In the genomic region with DNA sequence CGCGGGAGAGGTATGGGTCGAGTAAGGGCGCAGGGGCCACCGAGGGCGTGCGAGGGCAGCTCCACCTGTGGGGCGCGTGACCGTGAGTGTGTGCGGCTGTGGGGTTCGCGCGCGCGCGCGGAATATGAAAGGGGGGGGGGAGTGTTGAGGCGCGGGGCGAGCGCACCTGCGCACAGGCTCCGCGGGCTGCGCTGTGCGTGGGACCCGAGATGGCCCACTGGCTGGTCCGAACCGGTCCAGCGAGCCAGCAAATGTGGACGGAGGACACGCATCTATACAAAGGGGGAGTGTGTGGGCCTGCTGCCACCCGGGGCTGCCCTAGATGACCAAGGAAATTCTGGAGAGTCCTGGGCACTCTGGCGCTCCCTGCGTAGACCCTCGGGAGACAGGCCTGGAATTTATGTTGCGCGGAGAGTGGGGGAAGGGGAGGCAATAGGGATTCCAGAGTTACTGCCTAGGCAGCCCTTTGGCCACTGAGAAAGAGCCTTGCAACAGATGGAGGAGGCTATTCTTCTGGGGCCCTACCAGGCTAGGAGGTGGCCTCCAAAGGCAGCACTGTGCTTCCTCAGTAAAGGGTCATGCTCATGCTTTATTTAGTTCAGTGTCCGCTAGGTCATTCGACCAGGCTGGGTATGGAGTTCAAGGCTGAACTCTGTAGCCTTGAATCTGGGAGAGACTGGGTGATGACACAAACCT, we compare ENCODE assay signal across 8 mouse cellular contexts. TPM values are rescaled to one million over a fixed set of nuclear protein-coding genes. Genes with fewer than 3 reads are reported as not detected.
DNase-seq lines count a peak whose midpoint lies in the region; ATAC-seq and TF ChIP-seq lines count a peak whose summit lies in the region.

No protein-coding gene starts in this region.

- DNase-seq in layer of hippocampus, adult 2 months (ENCODE audit: low spot score in 2 of 2): peak in 1 of 2 experiments; percentile 39
- no peak for DNase-seq in layer of hippocampus, adult 9-10 months (ENCODE audit: low spot score)
- no peak for DNase-seq in Patski (ENCODE audit: low read depth, low spot score)
- DNase-seq in embryonic facial prominence, embryonic 14.5 days (ENCODE audit: low spot score): peak; percentile 50
- DNase-seq in heart, postnatal 14 days: peak; percentile 11 to 48
- peak; percentile 60 for DNase-seq in layer of hippocampus, postnatal 36 days
- DNase-seq in midbrain, embryonic 10.5 days (ENCODE audit: low spot score): peak; percentile 70
- DNase-seq in spleen, postnatal 36 days (ENCODE audit: low spot score in 2 of 2): no peak

- H3K9ac ChIP-seq in embryonic facial prominence, embryonic 14.5 days (ENCODE audit: low read depth, low read length): peak overlapping the region; percentile 90

- no peaks in the 10 kb centered on the region for H3K27me3 ChIP-seq in Patski
- no peaks in the 10 kb centered on the region for H3K27me3 ChIP-seq in embryonic facial prominence, embryonic 14.5 days (replicated peaks; ENCODE audit: control insufficient read depth, insufficient read depth, low read length)
- no peaks in the 10 kb centered on the region for H3K27me3 ChIP-seq in midbrain, embryonic 10.5 days (ENCODE audit: low read depth, poor library complexity, severe bottlenecking)

- peak overlapping the region; percentile 84 for H3K4me2 ChIP-seq in embryonic facial prominence, embryonic 14.5 days (ENCODE audit: low read depth, low read length)

- H3K36me3 ChIP-seq in embryonic facial prominence, embryonic 14.5 days (ENCODE audit: control insufficient read depth, insufficient read depth, low read length): peaks cover 36% of the 10 kb centered on the region
- H3K36me3 ChIP-seq in midbrain, embryonic 10.5 days: peaks cover 40% of the 10 kb centered on the region

- H3K27ac ChIP-seq in layer of hippocampus, adult 2 months: peak overlapping the region; percentile 99
- H3K27ac ChIP-seq in embryonic facial prominence, embryonic 14.5 days (replicated peaks; ENCODE audit: low read depth, low read length): peak overlapping the region; percentile 79; the same call in 1 of the 2 replicates
- peak overlapping the region; percentile 98 for H3K27ac ChIP-seq in midbrain, embryonic 10.5 days (replicated peaks)

- POLR2A ChIA-PET in Patski (lab: Charles Lee): interaction anchor here (0.6 to 2.7 kb wide), 6 partner anchors 12 to 220 kb away, joined by 3 to 24 read pairs (median 3); a partner anchor contains a TSS

- H3K4me1 ChIP-seq in embryonic facial prominence, embryonic 14.5 days (ENCODE audit: control insufficient read depth, insufficient read depth, low read length): peaks cover 8% of the 10 kb centered on the region
- peaks cover 24% of the 10 kb centered on the region for H3K4me1 ChIP-seq in midbrain, embryonic 10.5 days

- H3K9me3 ChIP-seq in embryonic facial prominence, embryonic 14.5 days (ENCODE audit: control insufficient read depth, low read length): peaks cover 26% of the 10 kb centered on the region
- peaks cover 21% of the 10 kb centered on the region for H3K9me3 ChIP-seq in midbrain, embryonic 10.5 days (replicated peaks)

- ATAC-seq in Patski: peak; percentile 28
- ATAC-seq in embryonic facial prominence, embryonic 14.5 days (ENCODE audit: low read depth): peak; percentile 53

- no peak for TF ChIP-seq CTCF in layer of hippocampus, adult 2 months (conservative IDR thresholded peaks at IDR 0.05)
- TF ChIP-seq CTCF in Patski (IDR thresholded peaks at IDR 0.05): no peak

- intact Hi-C loops in heart, postnatal 14 days (cut with DNase I): no loop called here

- peak overlapping the region; percentile 87 for H3K4me3 ChIP-seq in layer of hippocampus, adult 2 months
- H3K4me3 ChIP-seq in embryonic facial prominence, embryonic 14.5 days (ENCODE audit: low read depth, low read length): peak overlapping the region; percentile 88
- peak overlapping the region; percentile 94 for H3K4me3 ChIP-seq in midbrain, embryonic 10.5 days

- 3% methylated on average over 14 of the region's 41 CpGs for WGBS in embryonic facial prominence, embryonic 14.5 days
- 2% methylated on average over 41 of the region's 41 CpGs for WGBS in midbrain, embryonic 10.5 days

- CTCF ChIA-PET in Patski (lab: Charles Lee): interaction anchor here (0.6 to 2.7 kb wide), 10 partner anchors 7 to 53 kb away, joined by 3 to 20 read pairs (median 4); a partner anchor contains a TSS

- in situ Hi-C loops in Patski (cut with MboI; ENCODE audit: low pct_unique_long_range_greater_than_20kb): no loop called here

RNA-seq across cellular contexts. Expression of a gene that starts 0.5 kb away (rescaled TPM):
- total RNA-seq in layer of hippocampus, adult 2 months (2021): not detected
- polyA plus RNA-seq in Patski (2021): 0.62 TPM
- polyA plus RNA-seq in embryonic facial prominence, embryonic 14.5 days (2014; fragmentation: Nextera tagmentation; extraction: Ambion mirVana): not detected in 2 replicates
- total RNA-seq in heart, postnatal 14 days (2021): not detected
- not detected for total RNA-seq in layer of hippocampus, postnatal 36 days (2021)
- 0.39 and 0.50 TPM in 2 replicates for polyA plus RNA-seq in midbrain, embryonic 10.5 days (2016; fragmentation: Nextera tagmentation; extraction: Ambion mirVana)

RNA-seq across cellular contexts. Expression of a gene that starts 0.5 kb away (rescaled TPM):
- total RNA-seq in layer of hippocampus, adult 2 months (2021): 10 to 100 TPM; 48.6 to 53.1 TPM
- polyA plus RNA-seq in Patski (2021): 44.2 TPM
- polyA plus RNA-seq in embryonic facial prominence, embryonic 14.5 days (2014; fragmentation: Nextera tagmentation; extraction: Ambion mirVana): 23.1 and 23.4 TPM in 2 replicates
- total RNA-seq in heart, postnatal 14 days (2021): 10 to 100 TPM; 24.0 to 27.5 TPM
- 10 to 100 TPM; 43.6 to 47.5 TPM for total RNA-seq in layer of hippocampus, postnatal 36 days (2021)
- 58.9 and 59.4 TPM in 2 replicates for polyA plus RNA-seq in midbrain, embryonic 10.5 days (2016; fragmentation: Nextera tagmentation; extraction: Ambion mirVana)

RNA-seq across cellular contexts. Expression of a gene that starts 4.8 kb away (rescaled TPM):
- not detected for total RNA-seq in layer of hippocampus, adult 2 months (2021)
- polyA plus RNA-seq in Patski (2021): not detected
- polyA plus RNA-seq in embryonic facial prominence, embryonic 14.5 days (2014; fragmentation: Nextera tagmentation; extraction: Ambion mirVana): not detected in 2 replicates
- total RNA-seq in heart, postnatal 14 days (2021): not detected
- not detected for total RNA-seq in layer of hippocampus, postnatal 36 days (2021)
- polyA plus RNA-seq in midbrain, embryonic 10.5 days (2016; fragmentation: Nextera tagmentation; extraction: Ambion mirVana): not detected in 2 replicates

RNA-seq across cellular contexts. Expression of a gene that starts 7.7 kb away (rescaled TPM):
- total RNA-seq in layer of hippocampus, adult 2 months (2021): 10 to 100 TPM in 1 of 2 experiments, 1 to 10 TPM in 1; 7.9 to 10.4 TPM
- 8.7 TPM for polyA plus RNA-seq in Patski (2021)
- polyA plus RNA-seq in embryonic facial prominence, embryonic 14.5 days (2014; fragmentation: Nextera tagmentation; extraction: Ambion mirVana): 5.9 and 6.1 TPM in 2 replicates
- total RNA-seq in heart, postnatal 14 days (2021): 1 to 10 TPM; 8.2 to 8.3 TPM
- 1 to 10 TPM; 6.3 to 7.7 TPM for total RNA-seq in layer of hippocampus, postnatal 36 days (2021)
- polyA plus RNA-seq in midbrain, embryonic 10.5 days (2016; fragmentation: Nextera tagmentation; extraction: Ambion mirVana): 10.3 and 11.4 TPM in 2 replicates

RNA-seq across cellular contexts. Expression of a gene that starts 21.6 kb away (rescaled TPM):
- total RNA-seq in layer of hippocampus, adult 2 months (2021): 10 to 100 TPM; 11.4 to 16.0 TPM
- polyA plus RNA-seq in Patski (2021): 0.22 TPM
- polyA plus RNA-seq in embryonic facial prominence, embryonic 14.5 days (2014; fragmentation: Nextera tagmentation; extraction: Ambion mirVana): 21.9 and 29.1 TPM in 2 replicates
- 10 to 100 TPM; 87.7 to 93.2 TPM for total RNA-seq in heart, postnatal 14 days (2021)
- 10 to 100 TPM; 12.0 to 13.5 TPM for total RNA-seq in layer of hippocampus, postnatal 36 days (2021)
- 0.51 and 1.3 TPM in 2 replicates for polyA plus RNA-seq in midbrain, embryonic 10.5 days (2016; fragmentation: Nextera tagmentation; extraction: Ambion mirVana)

Comparison
In these comparisons a context has a peak if more than half of its experiments do, and no peak if none do; other contexts are left out.
1. DNase-seq: peak in embryonic facial prominence, embryonic 14.5 days (single experiment), heart, postnatal 14 days (2 of 2), layer of hippocampus, postnatal 36 days (2 of 2) and midbrain, embryonic 10.5 days (single experiment); none in layer of hippocampus, adult 9-10 months (single experiment), Patski (single experiment) and spleen, postnatal 36 days (0 of 2).
2. Peak in every context shown above with its lines, with median percentiles within 50 percentile points of each other: H3K27ac ChIP-seq and H3K4me3 ChIP-seq.